Mouse (Mus musculus): Measurements from ENCODE around the gene Zfp526.
"Not testable (repeated sequence)": the region's sequence is repeated elsewhere in the genome, so short reads cannot be mapped to it uniquely, and the experiment has no call there.

The Zfp526 gene

DNA sequence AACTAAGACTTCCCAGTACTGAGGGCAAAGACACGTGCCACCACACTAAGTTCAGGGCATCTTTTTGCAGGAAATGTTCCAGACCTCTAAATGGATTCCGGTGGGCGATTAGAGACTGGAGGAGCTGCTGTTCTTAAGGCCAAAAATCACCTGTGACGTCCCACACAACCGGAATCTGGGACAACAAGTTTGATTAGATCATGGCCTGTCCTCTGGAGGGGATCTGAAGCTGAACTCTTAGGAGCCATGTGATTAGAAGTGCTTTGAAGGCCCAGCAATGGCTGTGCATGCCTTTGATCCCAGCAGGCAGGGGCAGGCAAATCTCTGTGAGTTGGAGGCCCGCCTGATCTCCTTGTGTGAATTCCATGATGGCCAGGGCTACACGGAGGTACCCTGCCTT is 19.4 kb downstream of the Zfp526 start:
- DNase-seq (ENCODE audit: low spot score in 2 of 2), result no peak

DNA sequence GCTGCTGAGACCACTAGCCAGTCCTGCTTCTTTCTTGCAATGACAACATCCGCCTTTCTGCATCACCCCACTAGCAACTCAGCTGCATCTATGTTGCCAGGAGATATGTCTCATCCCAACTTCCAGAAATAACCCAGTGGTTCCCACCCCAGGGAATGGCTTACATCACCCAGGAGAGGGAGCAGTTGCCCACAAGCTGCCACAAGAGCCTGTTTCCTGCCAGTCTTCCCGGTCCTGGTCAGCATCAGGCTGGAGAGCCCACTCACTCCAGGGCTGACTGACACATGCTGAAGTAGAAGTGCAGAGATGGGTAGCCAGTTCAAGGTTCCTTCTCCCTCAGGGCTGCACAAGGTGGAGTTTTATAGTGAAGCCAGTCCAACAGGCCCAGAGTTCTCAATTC is 19.8 kb downstream of the Zfp526 start:
- DNase-seq (ENCODE audit: low spot score in 2 of 2), result peak in 1 of 2 experiments; percentile 56

DNA sequence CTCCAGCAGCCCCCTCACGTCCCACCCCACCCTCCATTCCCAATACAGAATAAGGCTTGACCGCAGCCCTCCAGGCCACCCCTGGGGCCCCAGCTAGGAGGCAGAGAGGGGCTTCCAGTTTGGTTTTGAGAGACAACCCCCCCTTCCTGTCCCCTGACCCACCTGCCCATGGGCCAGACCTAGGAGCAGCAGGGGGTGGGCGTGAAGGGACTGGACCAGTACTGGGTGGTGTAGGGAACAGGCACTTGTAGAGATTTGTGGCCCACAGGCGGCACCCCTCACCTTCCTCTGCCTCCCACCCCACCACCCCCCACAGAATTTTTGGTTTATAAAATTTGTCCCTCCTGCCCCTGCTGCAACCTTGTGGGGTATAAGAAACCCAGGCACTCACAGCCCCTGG is 22.1 kb downstream of the Zfp526 start:
- DNase-seq (ENCODE audit: low spot score in 2 of 2), result no peak

- no peak for DNase-seq (ENCODE audit: low spot score in 2 of 2)
Measured at GRCm38 (mm10) chr7:25244562-25245369, 23.5 kb downstream of the Zfp526 start.

- no peak for DNase-seq (ENCODE audit: low spot score in 2 of 2)
Measured at GRCm38 (mm10) chr7:25246079-25246758, 25.0 kb downstream of the Zfp526 start.

GRCm38 (mm10) chr7:25246759-25247137 is 25.5 kb downstream of the Zfp526 start:
- DNase-seq (ENCODE audit: low spot score in 2 of 2), result no peak

GRCm38 (mm10) chr7:25247498-25247897 is 26.3 kb downstream of the Zfp526 start:
- DNase-seq (ENCODE audit: low spot score in 2 of 2), result no peak

DNA sequence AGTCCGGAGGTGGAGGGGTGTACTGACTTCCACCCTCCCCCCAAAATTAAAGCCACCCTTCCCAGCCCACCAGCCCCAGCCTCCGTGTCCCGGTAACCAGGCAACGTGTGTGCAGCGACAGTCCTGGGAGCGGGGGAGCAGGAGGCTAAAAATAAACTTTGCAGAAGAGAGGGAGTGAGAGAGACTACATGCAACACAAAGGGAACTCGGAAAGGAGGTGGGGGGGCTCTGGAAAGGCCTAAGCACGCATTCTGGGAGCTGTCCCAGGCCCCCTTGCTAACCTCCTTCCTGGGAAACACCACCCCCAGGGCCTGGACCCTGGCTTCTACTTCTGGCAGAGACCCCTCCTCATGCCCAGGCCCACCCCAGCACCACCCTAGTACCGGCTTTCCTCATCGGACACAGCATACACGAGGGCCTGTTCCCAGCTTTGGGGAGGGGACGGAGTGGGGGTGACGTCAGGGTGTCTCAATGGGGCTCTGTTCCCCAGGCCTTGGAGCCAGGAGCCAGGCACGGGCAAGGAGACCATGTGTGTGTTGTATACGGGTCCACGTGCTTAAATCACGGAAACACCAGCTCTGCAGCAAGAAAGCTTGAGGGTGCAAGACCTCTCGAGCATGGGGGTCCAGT is 26.9 kb downstream of the Zfp526 start:
- peak in 1 of 2 experiments; percentile 50 for DNase-seq (ENCODE audit: low spot score in 2 of 2)

- no peak for DNase-seq (ENCODE audit: low spot score in 2 of 2)
Measured at GRCm38 (mm10) chr7:25248846-25249313, 27.7 kb downstream of the Zfp526 start.

GRCm38 (mm10) chr7:25249314-25250140 is 28.3 kb downstream of the Zfp526 start:
- peak; percentile 78 to 83 for DNase-seq (ENCODE audit: low spot score in 2 of 2)

DNA sequence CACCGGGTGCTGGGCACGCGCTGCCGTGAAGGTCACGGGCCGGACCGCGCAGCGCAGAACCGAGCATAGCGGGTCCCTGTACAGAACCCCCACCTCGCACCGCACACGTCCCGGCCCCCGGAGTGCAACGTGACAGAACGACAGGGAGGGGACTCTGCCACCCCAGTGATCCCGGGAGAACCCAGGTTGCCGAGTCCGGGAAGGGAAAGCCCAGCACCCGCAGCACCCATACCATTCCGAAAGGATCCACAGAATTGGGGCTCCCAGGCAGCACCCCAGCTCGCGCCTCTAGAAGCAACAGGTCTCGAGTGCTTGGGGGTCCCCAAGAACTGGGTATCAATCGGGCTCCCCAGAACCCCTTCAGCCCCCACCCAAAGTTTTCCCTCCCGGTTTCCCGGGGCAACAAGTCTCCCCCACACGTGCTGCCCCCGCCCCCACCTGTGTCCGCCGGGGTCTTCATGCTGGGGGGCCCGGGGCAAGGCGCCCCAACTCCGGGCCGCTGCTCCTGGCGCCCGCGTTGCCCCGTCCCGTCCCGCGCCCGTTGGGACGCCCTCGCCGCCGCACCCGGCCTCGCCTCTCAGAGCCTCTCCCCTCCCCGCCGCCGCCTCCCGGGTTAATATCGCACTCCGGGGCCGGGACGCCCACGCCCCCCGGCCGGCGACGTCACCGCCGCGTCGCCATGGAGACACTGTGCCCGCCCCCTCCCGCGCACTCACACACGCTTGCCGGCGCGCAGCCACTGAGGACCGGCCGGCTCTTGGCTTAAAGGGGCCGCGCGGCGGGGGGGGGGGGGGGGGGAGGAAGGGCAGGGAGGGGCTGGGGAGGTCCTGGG is 29.1 kb downstream of the Zfp526 start, which contains the start of gene Erf:
TSS of gene Erf (minus strand) at position 621 of the 832 bp plus-strand sequence.
- DNase-seq (ENCODE audit: low spot score in 2 of 2), result peak; percentile 95 to 98

- peak; percentile 73 to 83 for DNase-seq (ENCODE audit: low spot score in 2 of 2)
Measured at GRCm38 (mm10) chr7:25251071-25251791, 30.0 kb downstream of the Zfp526 start.

- DNase-seq (ENCODE audit: low spot score in 2 of 2), result no peak
Measured at GRCm38 (mm10) chr7:25251822-25252221, 30.6 kb downstream of the Zfp526 start.

- DNase-seq (ENCODE audit: low spot score in 2 of 2), result no peak
Measured at GRCm38 (mm10) chr7:25261896-25262295, 40.7 kb downstream of the Zfp526 start.

GRCm38 (mm10) chr7:25263968-25264870 is 43.0 kb downstream of the Zfp526 start:
- no peak for DNase-seq (ENCODE audit: low spot score in 2 of 2)

- DNase-seq (ENCODE audit: low spot score in 2 of 2), result not testable (repeated sequence)
Measured at GRCm38 (mm10) chr7:25265743-25266142, 44.5 kb downstream of the Zfp526 start.

DNA sequence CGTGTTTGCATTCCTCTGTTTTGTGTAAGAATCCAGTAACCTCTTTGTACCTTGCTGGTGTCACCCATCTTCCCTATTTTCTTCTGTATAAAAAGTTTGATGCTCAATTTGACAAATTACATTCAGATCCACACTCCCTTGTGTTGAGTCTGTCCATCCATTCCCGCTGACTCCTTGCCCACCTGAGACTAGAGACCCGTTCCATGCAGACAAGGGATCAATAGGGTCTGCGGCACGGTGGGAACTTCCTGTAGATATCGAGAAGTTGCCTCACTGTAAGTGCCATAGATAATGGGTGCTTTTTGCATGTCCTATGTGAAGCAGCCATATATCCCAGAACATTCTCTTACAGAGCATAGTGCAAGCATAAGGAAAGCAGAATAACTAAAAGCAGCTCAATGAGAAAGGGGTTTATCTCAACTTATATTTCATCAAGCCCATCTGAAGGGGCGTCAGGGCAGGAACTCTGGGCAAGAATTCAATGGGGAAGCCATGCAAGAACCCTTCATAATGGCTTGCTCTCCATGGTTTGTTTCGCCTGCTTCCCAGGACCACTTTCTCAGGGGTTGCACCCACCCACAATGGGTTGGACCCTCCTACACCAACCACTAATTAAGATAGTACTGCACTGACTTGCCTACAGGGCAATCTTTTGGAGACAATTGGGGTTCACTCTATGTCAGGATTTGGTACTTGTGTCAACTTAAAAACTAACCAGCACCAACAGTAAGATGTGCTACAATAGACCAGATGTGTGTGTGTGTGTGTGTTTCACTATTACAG is 45.1 kb downstream of the Zfp526 start:
- no peak for DNase-seq (ENCODE audit: low spot score in 2 of 2)

- peak; percentile 98 for DNase-seq (ENCODE audit: low spot score in 2 of 2)
Measured at GRCm38 (mm10) chr7:25267301-25267750, 46.1 kb downstream of the Zfp526 start, which contains the start of gene Cic. Gene Cic (plus strand): TSS chr7:25267704.
